Mouse (Mus musculus) CH12F3 (cell line): ENCODE results near the gene Evpl.
"Not testable (repeated sequence)": the region's sequence is repeated elsewhere in the genome, so short reads cannot be mapped to it uniquely, and the experiment has no call there.

Source experiments
- in situ Hi-C: fragments of 300-500 bp; cut with MboI; formaldehyde crosslinking; loops from 2 replicates; pipeline ENCODE4 v1.14.3; 2020; ENCODE audit warnings: low sequenced_read_pairs

The Evpl gene

DNA sequence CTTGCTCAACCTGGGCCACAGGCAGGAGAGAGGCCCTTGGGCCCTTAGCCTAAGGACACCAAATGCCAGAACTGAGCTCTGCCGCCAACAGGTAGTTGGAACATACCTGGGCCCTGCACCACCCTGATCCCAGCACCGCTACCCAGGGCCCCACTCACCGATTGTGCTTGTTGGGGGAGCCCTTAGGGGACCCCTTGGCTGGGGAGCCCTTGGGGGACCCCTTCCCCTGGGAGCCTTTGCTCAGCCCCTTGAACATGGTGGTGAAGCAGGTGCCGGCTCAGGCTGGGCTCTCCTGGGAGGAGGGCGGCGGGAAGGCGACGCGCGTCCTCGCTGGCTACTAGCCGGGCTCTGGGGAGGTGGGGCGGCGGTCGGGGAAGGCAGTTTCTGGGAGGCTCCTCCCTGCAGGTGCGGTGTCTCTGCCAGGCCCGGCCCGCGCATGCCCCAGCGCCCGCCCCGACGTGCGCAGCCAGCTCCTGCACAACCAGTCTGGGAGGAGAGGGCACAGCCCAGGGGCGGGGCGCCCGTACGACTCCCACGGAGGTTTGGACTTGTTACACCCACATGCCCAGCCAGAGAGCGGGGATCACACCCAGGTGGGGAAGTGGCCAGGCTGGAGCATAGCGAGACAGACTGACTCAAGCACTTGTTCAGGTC, at the start of gene Evpl:
TSS of gene Evpl (minus strand) at position 336 of the 654 bp plus-strand sequence.
- in situ Hi-C loops = no loop called here

DNA sequence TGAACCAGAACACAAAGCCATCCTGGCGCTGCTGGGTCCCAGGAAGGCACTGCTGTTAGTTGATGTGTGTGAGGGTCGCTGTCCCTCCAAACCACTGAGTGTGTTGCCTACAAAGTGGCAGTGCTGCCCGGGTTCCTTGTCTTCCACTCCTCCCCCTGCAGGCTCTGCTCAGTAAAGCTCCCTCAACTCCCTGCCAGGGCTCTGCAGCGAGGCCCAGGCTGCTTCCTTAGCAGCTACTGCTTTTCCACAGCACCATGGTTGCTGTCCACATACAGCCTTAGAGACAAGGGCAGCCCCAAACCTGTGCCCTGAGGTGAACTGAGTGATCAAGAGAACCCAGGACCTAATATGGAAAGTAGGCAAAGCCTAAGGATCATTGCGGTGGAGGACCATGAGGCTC, 49.5 kb upstream of the Evpl start:
- in situ Hi-C loops = no loop called here

GRCm38 (mm10) chr11:116285770-116286191, 47.9 kb upstream of the Evpl start:
- in situ Hi-C loops = no loop called here

DNA sequence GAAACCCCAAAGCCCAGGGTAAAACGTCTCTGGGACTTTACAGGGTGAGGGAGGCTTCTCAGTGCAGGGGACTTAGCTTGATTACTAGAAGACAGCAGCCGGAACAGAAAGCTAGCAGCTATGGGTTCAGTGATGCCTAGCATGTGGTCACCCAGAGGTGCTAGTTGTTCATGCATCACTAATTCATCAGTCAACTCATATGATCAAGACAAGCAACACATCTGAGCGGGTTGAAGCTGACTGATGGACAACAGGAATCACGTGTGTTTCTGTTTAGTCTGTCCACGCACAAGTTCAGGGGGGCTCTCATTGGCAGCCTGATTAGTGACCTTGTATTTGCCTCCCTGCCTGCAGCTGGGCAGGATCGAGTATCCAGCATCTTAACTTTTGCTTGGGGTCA, 46.1 kb upstream of the Evpl start:
- in situ Hi-C loops = no loop called here

DNA sequence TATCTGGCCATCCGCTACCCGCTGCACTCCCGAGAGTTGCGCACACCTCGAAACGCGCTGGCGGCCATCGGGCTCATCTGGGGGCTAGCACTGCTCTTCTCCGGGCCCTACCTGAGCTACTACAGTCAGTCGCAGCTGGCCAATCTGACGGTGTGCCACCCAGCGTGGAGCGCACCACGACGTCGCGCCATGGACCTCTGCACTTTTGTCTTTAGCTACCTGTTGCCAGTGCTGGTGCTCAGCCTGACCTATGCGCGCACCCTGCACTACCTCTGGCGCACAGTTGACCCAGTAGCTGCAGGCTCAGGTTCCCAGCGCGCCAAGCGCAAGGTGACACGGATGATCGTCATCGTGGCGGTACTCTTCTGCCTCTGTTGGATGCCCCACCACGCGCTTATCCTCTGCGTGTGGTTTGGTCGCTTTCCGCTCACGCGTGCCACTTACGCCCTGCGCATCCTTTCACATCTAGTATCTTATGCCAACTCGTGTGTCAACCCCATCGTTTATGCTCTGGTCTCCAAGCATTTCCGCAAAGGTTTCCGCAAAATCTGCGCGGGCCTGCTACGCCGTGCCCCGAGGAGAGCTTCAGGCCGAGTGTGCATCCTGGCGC, 45.1 kb upstream of the Evpl start:
- in situ Hi-C loops = no loop called here

- in situ Hi-C loops = no loop called here
Observed at GRCm38 (mm10) chr11:116282089-116282488, 44.2 kb upstream of the Evpl start.

GRCm38 (mm10) chr11:116281671-116282070, 43.8 kb upstream of the Evpl start:
- in situ Hi-C loops = no loop called here

DNA sequence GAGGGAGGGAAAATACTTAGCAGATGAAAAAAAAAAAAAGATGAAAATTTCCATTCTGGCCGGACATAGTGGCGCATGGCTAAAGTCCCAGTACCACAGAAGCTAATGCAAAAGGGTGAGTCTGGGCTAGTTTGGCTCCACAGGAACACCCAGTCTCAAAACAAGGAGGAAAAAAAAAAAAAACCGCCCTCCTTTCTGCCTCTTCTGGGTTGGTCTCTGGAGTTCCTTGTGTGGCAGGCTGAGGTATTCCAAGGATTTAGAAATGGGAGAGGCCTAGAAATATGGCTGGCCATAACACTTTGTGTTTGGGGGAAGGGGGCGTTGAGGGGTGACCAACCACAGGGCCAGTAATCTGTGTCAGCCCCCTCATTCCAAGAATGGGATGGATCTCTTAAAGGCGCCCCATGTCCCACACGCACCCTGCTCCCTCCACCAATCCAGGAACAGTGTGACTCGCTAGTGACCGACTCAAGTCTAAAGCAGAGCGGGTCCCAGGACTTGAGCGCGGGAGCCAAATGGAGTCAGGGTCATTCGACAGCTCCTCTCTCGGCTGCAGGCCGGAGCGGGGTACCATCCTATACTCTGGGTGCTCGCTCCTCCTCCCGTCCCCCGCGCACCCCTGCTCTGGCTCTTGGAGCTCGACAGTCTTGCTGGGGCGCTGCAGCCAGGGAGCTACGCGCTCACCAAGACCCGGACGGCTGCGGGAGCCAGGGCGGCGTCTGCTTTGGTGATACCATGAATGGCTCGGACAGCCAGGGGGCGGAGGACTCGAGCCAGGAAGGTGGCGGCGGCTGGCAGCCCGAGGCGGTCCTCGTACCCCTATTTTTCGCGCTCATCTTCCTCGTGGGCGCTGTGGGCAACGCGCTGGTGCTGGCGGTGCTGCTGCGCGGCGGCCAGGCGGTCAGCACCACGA, 43.1 kb upstream of the Evpl start, which contains the start of gene Galr2:
TSS of gene Galr2 (plus strand) at position 189 of the 913 bp plus-strand sequence.
- in situ Hi-C loops = no loop called here

- in situ Hi-C loops = not testable (repeated sequence)
Observed at GRCm38 (mm10) chr11:116277184-116277583, 39.3 kb upstream of the Evpl start.

DNA sequence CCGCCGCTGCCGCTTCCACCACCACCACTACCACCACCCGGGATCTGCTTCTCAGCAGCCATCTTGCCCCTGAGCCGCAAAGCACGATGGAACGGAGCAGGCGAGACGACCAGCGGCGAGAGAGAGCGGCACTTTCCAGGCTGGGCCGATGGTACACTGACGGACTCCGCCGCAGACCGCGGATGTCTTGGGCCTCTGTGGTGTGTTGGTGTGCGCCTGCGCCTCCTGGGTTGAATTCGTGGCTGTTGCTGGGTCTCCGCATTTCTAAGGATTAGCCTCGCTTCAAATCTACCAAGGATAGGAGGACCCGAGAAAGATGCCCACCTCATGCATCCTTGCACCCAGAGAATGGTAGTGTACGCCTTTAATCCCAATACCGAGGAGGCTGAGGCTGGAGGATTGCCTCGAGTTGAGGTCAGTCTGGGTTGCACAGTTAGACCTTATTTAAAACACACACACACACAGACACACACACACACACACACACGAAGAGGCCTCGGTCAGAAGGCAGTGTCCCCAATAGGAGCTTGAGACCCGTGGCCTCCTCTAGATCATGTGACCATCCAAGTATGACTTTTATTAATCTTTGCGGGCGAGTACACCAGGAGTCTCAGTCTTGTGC, 36.3 kb upstream of the Evpl start, which contains the start of gene Srp68:
TSS of gene Srp68 (minus strand) at position 173 of the 622 bp plus-strand sequence.
- in situ Hi-C loops = no loop called here

DNA sequence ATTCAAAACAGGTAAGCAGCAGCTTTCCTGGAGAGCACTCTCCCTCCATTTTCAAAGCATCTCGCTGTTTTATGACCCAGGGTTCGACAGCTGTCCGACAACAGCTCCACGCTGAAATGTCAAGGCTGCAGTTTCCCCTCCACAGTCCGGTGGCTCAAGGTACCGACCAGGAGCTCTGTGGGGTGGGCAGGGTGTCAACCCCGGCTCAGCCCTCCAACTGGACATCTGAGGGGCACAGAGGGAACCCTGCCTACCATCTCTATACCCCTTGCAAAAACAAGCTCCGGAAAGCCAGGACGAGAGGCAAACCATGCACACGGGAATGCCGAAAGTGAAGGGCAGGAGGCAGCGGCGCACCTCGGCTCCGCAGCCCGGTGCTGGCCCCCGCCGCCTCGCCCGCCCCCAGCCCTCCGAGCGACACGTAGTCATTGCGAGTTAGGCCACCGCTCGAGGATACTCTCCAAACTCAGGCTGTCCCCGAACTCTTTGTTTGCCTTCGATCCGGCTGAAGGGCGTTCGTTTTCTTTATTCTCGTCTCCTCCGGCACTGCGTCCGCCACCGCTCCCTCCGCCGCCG, 35.7 kb upstream of the Evpl start:
- in situ Hi-C loops = no loop called here

DNA sequence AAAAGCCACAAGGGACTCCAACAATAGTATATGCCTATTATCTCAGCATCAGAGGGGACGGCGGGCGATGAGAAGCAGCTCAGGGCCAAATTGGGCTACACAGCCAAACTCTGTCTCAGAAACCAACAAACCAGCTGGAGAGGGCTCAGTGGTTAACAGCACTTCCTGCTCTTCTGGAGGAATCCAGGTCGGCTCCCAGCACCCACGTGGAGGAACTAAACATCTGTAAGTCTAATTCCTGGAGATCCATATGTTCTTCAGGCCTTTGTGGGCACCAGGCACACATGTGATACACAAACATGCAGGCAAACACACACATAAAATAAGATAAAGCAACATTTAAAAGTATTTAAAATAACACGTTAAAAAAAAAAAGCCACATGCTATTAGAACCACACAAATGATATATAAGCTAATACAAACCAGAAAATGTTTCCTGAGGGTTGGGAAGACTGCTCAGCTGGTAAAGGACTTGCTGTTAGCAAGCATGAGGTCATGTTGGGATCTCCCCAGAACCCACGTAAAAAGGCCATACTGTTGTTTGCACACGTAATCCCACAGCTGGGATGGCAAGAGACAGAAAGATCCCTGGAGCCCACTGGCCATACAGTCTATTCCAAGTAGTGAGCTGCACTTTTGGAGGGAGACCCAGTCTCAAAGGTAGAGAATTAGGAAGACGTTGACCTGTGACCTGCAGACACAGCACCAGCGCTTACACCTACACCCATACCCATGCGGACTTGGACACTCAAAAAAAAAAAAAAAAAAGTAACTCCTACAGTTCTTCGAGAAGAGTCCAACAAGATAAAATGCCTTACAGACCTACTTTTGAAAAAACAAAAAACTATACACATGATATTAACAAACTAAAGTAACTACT, 35.0 kb upstream of the Evpl start:
- in situ Hi-C loops = no loop called here

DNA sequence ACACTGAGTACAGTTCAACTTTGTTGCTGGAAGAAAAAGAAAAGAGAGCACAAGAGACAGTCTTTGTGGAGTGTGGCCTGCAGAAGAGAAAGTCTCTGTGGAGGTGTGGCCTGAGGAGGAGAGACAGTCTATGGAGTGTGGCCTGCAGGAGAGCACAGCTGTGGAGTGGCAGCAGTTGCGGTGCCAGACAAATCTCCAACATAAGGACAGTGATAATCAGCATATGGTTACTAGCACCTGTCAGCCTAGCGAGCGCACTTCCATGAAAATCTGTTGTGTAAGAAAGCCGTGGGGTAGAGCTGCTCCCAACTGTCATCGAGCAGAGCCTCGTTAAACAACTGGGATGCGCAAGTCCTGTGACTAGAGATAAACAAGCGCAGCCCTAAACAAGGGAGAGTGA, 31.7 kb upstream of the Evpl start:
- in situ Hi-C loops = no loop called here

DNA sequence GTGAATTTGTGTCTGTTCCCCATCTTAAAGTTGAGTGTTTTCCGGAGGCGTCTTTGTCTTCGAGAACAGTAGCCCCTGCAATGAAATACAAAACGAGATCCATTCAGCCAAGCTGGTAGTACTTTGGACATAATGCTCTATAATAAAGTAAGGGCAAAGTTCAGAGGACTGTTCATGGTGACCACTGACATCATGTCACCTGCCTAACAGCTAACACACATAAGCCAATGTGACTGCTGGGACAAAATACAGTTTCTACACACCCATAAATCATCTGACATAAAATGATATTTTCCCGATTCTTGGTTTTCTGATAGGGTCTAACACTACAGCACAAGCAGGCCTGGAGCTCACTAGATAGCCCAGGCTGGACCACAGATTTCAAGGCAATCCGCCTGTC, 30.4 kb upstream of the Evpl start:
- in situ Hi-C loops = no loop called here

- in situ Hi-C loops = no loop called here
Observed at GRCm38 (mm10) chr11:116267637-116268036, 29.8 kb upstream of the Evpl start.

- in situ Hi-C loops = no loop called here
Observed at GRCm38 (mm10) chr11:116265850-116266249, 28.0 kb upstream of the Evpl start.

DNA sequence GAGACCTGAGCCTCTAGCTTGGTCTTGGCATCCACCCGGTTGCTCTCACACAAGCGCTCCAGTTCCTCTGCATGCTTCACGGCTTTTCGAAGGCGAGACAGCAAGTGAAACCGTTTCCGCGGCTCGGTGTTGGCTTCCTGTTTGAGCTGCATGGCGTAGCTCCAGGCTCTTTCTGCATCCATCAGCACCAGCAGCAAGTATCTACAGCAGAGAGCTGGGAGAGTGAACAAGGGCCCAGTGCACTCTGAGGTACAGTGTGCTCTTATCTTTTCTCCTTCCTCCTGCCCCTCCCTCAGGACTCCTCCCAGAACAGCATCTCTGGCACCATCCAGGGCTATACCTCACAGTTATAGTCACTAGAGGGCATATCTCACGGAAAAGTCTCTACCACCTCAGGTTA, 27.5 kb upstream of the Evpl start:
- in situ Hi-C loops = no loop called here

- in situ Hi-C loops = no loop called here
Observed at GRCm38 (mm10) chr11:116260259-116260658, 22.4 kb upstream of the Evpl start.

DNA sequence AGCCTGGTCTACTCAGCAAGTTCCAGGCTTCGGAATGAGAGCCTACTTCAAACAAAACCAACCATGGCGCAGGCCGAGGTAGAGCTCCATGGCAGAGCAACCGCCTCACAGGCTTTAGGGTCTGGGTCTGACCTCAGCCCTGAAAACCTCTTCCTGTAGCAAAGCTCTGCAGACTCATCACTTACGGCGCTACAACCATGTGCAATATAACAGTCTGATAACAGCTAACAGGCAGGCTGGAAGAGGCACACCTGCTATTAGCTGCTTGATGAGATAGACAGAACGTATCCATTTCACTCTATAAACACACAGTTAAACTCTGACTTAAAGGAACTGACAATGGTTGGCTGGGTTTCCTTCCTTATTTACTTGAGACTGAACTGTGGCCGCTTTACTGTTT, 21.6 kb upstream of the Evpl start:
- in situ Hi-C loops = no loop called here
